ENCODE assay signal across 19 mouse cellular contexts in the genomic region with DNA sequence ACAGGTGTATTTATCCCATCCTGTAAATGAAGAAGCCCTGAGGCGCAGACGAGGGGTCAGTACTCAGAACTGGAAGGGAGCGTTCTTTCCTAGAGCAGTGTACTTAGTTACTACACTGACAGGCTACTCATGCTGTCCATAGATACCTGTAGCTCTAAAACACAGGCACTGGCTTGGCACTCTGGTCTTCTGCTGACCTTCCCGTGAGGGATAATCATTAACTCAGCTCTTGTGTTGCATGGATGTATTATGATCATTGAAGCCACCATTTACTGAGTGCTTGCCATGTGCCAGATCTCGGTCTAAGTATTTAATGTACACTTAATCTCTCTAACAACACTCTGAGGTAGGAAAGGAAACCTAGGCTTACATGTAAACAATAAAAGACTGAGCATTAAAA.
DNase-seq lines count a peak whose midpoint lies in the region; ATAC-seq and TF ChIP-seq lines count a peak whose summit lies in the region.
"Had no signal": no experiment of that assay in that cellular context is flagged by ENCODE, and none has a peak within 500 bp of the region (broad histone marks: within the 10 kb centered on the region; RNA-seq: fewer than 3 reads in every experiment).

No protein-coding gene starts in this region.

- no peak for TF ChIP-seq POLR2A in kidney, adult 2 months (IDR thresholded peaks at IDR 0.05; ENCODE audit: low read depth, low read length)
- TF ChIP-seq POLR2A in liver, adult 2 months (IDR thresholded peaks at IDR 0.05; ENCODE audit: extremely low read depth, insufficient read depth, low read length) = no peak

- no peak overlapping the region for H3K4me2 ChIP-seq in kidney, embryonic 14.5 days (replicated peaks; ENCODE audit: low read depth, low read length)
- H3K4me2 ChIP-seq in liver, embryonic 12.5 days = no peak overlapping the region
- H3K4me2 ChIP-seq in intestine, embryonic 15.5 days (replicated peaks) = no peak overlapping the region
- H3K4me2 ChIP-seq: embryonic facial prominence, embryonic 12.5 days; forebrain, embryonic 15.5 days; heart, embryonic 11.5 days; heart, embryonic 15.5 days had no signal

- H3K27me3 ChIP-seq in kidney, adult 2 months (replicated peaks; ENCODE audit: control insufficient read depth, insufficient read depth, low read length) = no peaks in the 10 kb centered on the region
- no peaks in the 10 kb centered on the region for H3K27me3 ChIP-seq in kidney, embryonic 14.5 days (ENCODE audit: control insufficient read depth, insufficient read depth, low read length)
- no peaks in the 10 kb centered on the region for H3K27me3 ChIP-seq in liver, adult 2 months (ENCODE audit: control insufficient read depth, insufficient read depth, low read length)
- no peaks in the 10 kb centered on the region for H3K27me3 ChIP-seq in liver, embryonic 12.5 days (replicated peaks)
- H3K27me3 ChIP-seq in intestine, embryonic 15.5 days (replicated peaks) = no peaks in the 10 kb centered on the region
- H3K27me3 ChIP-seq: embryonic facial prominence, embryonic 12.5 days; forebrain, embryonic 15.5 days; heart, embryonic 15.5 days had no signal

- DNase-seq in kidney, adult 2 months = peak; percentile 55
- peak; percentile 85 for DNase-seq in liver, adult 2 months (ENCODE audit: extremely low read depth, low read depth, low spot score)
- peak; percentile 16 for DNase-seq in kidney, postnatal 14 days
- no peak for DNase-seq in right cerebral cortex, postnatal 10 days (ENCODE audit: low spot score in 2 of 2)
- DNase-seq in frontal cortex, adult 2 months (ENCODE audit: extremely low spot score in 1 of 2, low spot score in 1 of 2) = no peak
- DNase-seq: adrenal gland, postnatal 14 days; cerebellum, adult 11-12 months; cerebellum, adult 9-10 months; cerebellum, postnatal 25 days; gastrocnemius, postnatal 14 days; heart, adult 2 months; heart, postnatal 14 days had no signal

- no peak overlapping the region for H3K27ac ChIP-seq in kidney, adult 2 months (ENCODE audit: insufficient read depth, low read depth, low read length)
- H3K27ac ChIP-seq in kidney, embryonic 14.5 days (ENCODE audit: low read depth, low read length) = no peak overlapping the region
- no peak overlapping the region for H3K27ac ChIP-seq in liver, adult 2 months (replicated peaks; ENCODE audit: insufficient read depth, low read depth, low read length)
- no peak overlapping the region for H3K27ac ChIP-seq in liver, embryonic 12.5 days
- no peak overlapping the region for H3K27ac ChIP-seq in intestine, embryonic 15.5 days
- H3K27ac ChIP-seq: embryonic facial prominence, embryonic 12.5 days; forebrain, embryonic 15.5 days; heart, adult 2 months; heart, embryonic 15.5 days had no signal

- no peak overlapping the region for H3K9ac ChIP-seq in kidney, embryonic 14.5 days (ENCODE audit: low read depth, low read length)
- H3K9ac ChIP-seq in liver, adult 2 months (ENCODE audit: low read depth, low read length) = no peak overlapping the region
- H3K9ac ChIP-seq in liver, embryonic 12.5 days = no peak overlapping the region
- H3K9ac ChIP-seq in intestine, embryonic 15.5 days = no peak overlapping the region
- H3K9ac ChIP-seq: embryonic facial prominence, embryonic 12.5 days; forebrain, embryonic 15.5 days; heart, embryonic 15.5 days had no signal

- 62% methylated on average over 5 of the region's 5 CpGs for WGBS in kidney, adult 2 months
- WGBS in kidney, embryonic 14.5 days = 87% methylated on average over 5 of the region's 5 CpGs
- 30% methylated on average over 5 of the region's 5 CpGs for WGBS in liver, adult 2 months
- WGBS in liver, embryonic 12.5 days (ENCODE audit: insufficient replicate concordance) = 82% methylated on average over 5 of the region's 5 CpGs
- WGBS in intestine, embryonic 15.5 days = 68% methylated on average over 5 of the region's 5 CpGs

- TF ChIP-seq CTCF in kidney, adult 2 months (conservative IDR thresholded peaks at IDR 0.05; ENCODE audit: insufficient read depth, insufficient read length, low read depth, low read length) = no peak
- TF ChIP-seq CTCF in liver, adult 2 months (IDR thresholded peaks at IDR 0.05; ENCODE audit: low read depth, low read length) = no peak

- H3K9me3 ChIP-seq in kidney, embryonic 14.5 days (ENCODE audit: control insufficient read depth, low read length) = no peaks in the 10 kb centered on the region
- H3K9me3 ChIP-seq in liver, embryonic 12.5 days (replicated peaks) = no peaks in the 10 kb centered on the region
- H3K9me3 ChIP-seq in intestine, embryonic 15.5 days = no peaks in the 10 kb centered on the region
- H3K9me3 ChIP-seq: embryonic facial prominence, embryonic 12.5 days; forebrain, embryonic 15.5 days; heart, embryonic 15.5 days had no signal

- H3K36me3 ChIP-seq in kidney, adult 2 months (ENCODE audit: control insufficient read depth, insufficient read depth, low read length) = no peaks in the 10 kb centered on the region
- no peaks in the 10 kb centered on the region for H3K36me3 ChIP-seq in kidney, embryonic 14.5 days (ENCODE audit: control insufficient read depth, insufficient read depth, low read length)
- H3K36me3 ChIP-seq in liver, adult 2 months (ENCODE audit: control insufficient read depth, insufficient read depth, low read length) = no peaks in the 10 kb centered on the region
- H3K36me3 ChIP-seq in liver, embryonic 12.5 days = no peaks in the 10 kb centered on the region
- H3K36me3 ChIP-seq in intestine, embryonic 15.5 days = no peaks in the 10 kb centered on the region
- H3K36me3 ChIP-seq: embryonic facial prominence, embryonic 12.5 days; forebrain, embryonic 15.5 days; heart, embryonic 15.5 days had no signal

- no peaks in the 10 kb centered on the region for H3K79me2 ChIP-seq in liver, adult 2 months (ENCODE audit: control insufficient read depth, insufficient read depth, low read length)

- H3K4me3 ChIP-seq in kidney, adult 2 months (ENCODE audit: insufficient read depth, low read depth, low read length) = no peak overlapping the region
- H3K4me3 ChIP-seq in kidney, embryonic 14.5 days (ENCODE audit: low read length) = no peak overlapping the region
- no peak overlapping the region for H3K4me3 ChIP-seq in liver, adult 2 months (ENCODE audit: insufficient read depth, low read depth, low read length)
- H3K4me3 ChIP-seq in liver, embryonic 12.5 days = no peak overlapping the region
- H3K4me3 ChIP-seq in intestine, embryonic 15.5 days (replicated peaks) = no peak overlapping the region
- H3K4me3 ChIP-seq: embryonic facial prominence, embryonic 12.5 days; forebrain, embryonic 15.5 days; heart, adult 2 months; heart, embryonic 15.5 days had no signal

- no peak for ATAC-seq in kidney, embryonic 14.5 days (ENCODE audit: low FRiP score, low TSS enrichment)
- ATAC-seq in liver, embryonic 12.5 days = no peak
- ATAC-seq in intestine, embryonic 15.5 days = peak; percentile 92
- ATAC-seq: forebrain, embryonic 15.5 days had no signal

- peaks cover 4% of the 10 kb centered on the region; the same call in 1 of the 2 replicates for H3K4me1 ChIP-seq in kidney, adult 2 months (ENCODE audit: control insufficient read depth, insufficient read depth, low read length)
- no peaks in the 10 kb centered on the region for H3K4me1 ChIP-seq in kidney, embryonic 14.5 days (ENCODE audit: control insufficient read depth, insufficient read depth, low read length)
- H3K4me1 ChIP-seq in liver, adult 2 months (ENCODE audit: control insufficient read depth, insufficient read depth, low read length) = peaks cover 4% of the 10 kb centered on the region
- H3K4me1 ChIP-seq in liver, embryonic 12.5 days = no peaks in the 10 kb centered on the region
- H3K4me1 ChIP-seq in intestine, embryonic 15.5 days (replicated peaks) = no peaks in the 10 kb centered on the region
- H3K4me1 ChIP-seq: embryonic facial prominence, embryonic 12.5 days; heart, embryonic 15.5 days had no signal

Comparison
In these comparisons a context has a peak if more than half of its experiments do, and no peak if none do; other contexts are left out.
1. DNase-seq: peak in kidney, adult 2 months (single experiment), liver, adult 2 months (single experiment) and kidney, postnatal 14 days (single experiment); none in right cerebral cortex, postnatal 10 days (0 of 2) and frontal cortex, adult 2 months (0 of 2).